Mouse (Mus musculus) midbrain, embryonic 15.5 days (tissue): ENCODE measurements around the gene Cfap45. TPM values are rescaled to one million over a fixed set of nuclear protein-coding genes. Genes with fewer than 3 reads are reported as not detected.

Experiments used
- ATAC-seq: fragments of 200-750 bp; cut with Nextera tagmentation; replicated peaks from 2 replicates; pipeline ENCODE4 v1.8.0; 2017; ENCODE audit warnings: moderate TSS enrichment
- H3K27ac ChIP-seq: fragments of 300-500 bp; sonication (generic); 2 replicates; pipeline ENCODE4 v1.5.1; 2015; ENCODE audit warnings: mild to moderate bottlenecking, inconsistent platforms
- H3K27me3 ChIP-seq: fragments of 300-500 bp; sonication (generic); replicated peaks from 2 replicates; pipeline ENCODE4 v1.6.1; 2015; ENCODE audit warnings: inconsistent platforms
- H3K36me3 ChIP-seq: fragments of 300-500 bp; sonication (generic); replicated peaks from 2 replicates; pipeline ENCODE4 v1.6.1; 2015; ENCODE audit warnings: inconsistent platforms
- H3K4me1 ChIP-seq: fragments of 300-500 bp; sonication (generic); 2 replicates; pipeline ENCODE4 v1.6.1; 2015; ENCODE audit warnings: inconsistent platforms
- H3K4me2 ChIP-seq: fragments of 300-500 bp; sonication (generic); 2 replicates; pipeline ENCODE4 v1.6.1; 2015; ENCODE audit warnings: inconsistent platforms, mild to moderate bottlenecking, moderate library complexity
- H3K4me3 ChIP-seq: fragments of 300-500 bp; sonication (generic); 2 replicates; pipeline ENCODE4 v1.5.1; 2015; ENCODE audit warnings: mild to moderate bottlenecking, inconsistent platforms
- H3K9ac ChIP-seq: fragments of 300-500 bp; sonication (generic); 2 replicates; pipeline ENCODE4 v1.6.1; 2015; ENCODE audit warnings: mild to moderate bottlenecking, inconsistent platforms
- H3K9me3 ChIP-seq: fragments of 300-500 bp; sonication (generic); 2 replicates; pipeline ENCODE4 v1.6.1; 2016; ENCODE audit warnings: inconsistent platforms
- WGBS: fragments of 180-500 bp; shearing (Covaris S2); methylation state at CpG from one replicate; pipeline ENCODE4 v1.1.7; 2015; ENCODE audit warnings: mixed read lengths; 5-methylcytosine and 5-hydroxymethylcytosine counted together
- polyA plus RNA-seq: library from polyadenylated mRNA; unstranded; fragments of >200 nt; fragmentation: Nextera tagmentation; extraction: Ambion mirVana; gene quantifications from 2 replicates; pipeline ENCODE4 v1.2.1, GENCODE M21; 2015

Cfap45 gene
- 3.7 and 4.2 TPM in 2 replicates for polyA plus RNA-seq

DNA sequence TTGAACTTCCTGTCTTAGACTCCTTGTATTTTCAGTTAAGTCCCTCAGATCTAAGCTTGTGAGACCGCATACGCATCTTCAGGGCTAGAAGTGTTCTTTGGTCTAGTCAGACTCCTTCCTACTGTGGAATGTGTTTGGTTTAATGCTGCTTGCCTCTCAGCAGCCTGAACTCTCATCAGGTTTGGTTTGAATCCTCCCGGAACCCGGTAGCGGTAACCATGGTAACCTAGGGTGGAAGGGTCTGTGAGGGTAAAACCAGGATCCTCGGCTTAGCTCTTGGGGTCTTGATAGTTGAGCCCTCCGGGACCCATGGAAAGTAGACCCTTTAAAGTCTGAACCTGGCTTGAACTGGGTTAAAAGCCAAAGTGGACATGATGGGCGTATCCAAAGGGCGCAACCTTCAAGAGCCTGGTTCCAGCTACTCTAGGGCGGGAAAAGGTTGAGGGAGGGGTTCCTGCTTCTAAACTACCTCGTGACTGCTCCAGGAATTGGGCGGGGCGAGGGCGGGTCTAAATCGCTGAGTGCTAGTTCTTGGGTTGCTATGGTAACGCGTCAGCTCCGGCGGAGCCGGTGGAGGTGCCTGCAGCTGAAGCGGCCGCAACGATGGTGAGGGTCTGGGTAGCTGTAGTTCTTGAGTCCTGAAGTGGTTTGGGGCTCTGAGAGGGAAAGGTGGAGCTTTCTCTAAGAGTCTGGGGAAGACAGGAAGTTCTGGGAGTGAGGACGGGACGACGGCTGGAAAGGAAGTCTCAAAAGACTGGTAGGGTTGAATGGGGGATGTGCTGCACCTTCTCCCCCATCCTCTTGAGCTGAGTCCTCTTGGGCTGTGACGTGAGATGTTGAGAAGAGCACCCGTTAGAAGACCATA, at the start of gene Cfap45:
TSS of gene Cfap45 (plus strand) at position 226 of the 865 bp plus-strand sequence.
- Histone ChIP-seq H3K4me3 (peak within 1 kb of the TSS; percentile 41), H3K4me1 (peaks cover 15% of the 10 kb centered on the region), H3K4me2 (peak within 1 kb of the TSS; percentile 78), H3K27ac (peak within 1 kb of the TSS; percentile 56), H3K27me3 (no peaks in the 10 kb centered on the region), H3K9ac (peak within 1 kb of the TSS; percentile 33), H3K36me3 (no peaks in the 10 kb centered on the region), H3K9me3 (no peaks in the 10 kb centered on the region)
- 2% methylated on average over 28 of the region's 28 CpGs for WGBS
- ATAC-seq: peak; percentile 94

DNA sequence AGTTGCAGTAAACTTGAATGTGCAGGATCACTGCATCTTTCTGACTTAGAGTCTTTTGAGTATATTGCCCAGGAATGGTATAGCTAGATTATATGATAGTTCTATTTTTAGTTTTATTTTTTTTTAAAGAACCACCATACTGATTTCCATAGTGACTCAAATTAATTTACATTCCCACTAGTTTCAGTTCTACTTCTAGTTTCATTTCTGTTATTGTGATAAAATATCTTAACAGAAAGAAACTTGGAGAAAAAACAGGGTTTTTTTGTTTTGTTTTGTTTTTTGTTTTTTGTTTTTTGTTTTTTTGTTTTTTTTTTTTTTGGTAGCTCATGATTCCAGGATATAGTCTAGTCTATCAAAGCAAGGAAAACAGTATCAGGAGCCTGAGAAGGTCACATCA, 47.7 kb upstream of the Cfap45 start:
- Histone ChIP-seq H3K9ac (no peak overlapping the region), H3K36me3 (no peaks in the 10 kb centered on the region), H3K4me3 (no peak overlapping the region), H3K27me3 (no peaks in the 10 kb centered on the region; the same call in 1 of the 2 replicates), H3K9me3 (no peaks in the 10 kb centered on the region), H3K4me1 (no peaks in the 10 kb centered on the region), H3K4me2 (no peak overlapping the region), H3K27ac (no peak overlapping the region)
- no peak for ATAC-seq

DNA sequence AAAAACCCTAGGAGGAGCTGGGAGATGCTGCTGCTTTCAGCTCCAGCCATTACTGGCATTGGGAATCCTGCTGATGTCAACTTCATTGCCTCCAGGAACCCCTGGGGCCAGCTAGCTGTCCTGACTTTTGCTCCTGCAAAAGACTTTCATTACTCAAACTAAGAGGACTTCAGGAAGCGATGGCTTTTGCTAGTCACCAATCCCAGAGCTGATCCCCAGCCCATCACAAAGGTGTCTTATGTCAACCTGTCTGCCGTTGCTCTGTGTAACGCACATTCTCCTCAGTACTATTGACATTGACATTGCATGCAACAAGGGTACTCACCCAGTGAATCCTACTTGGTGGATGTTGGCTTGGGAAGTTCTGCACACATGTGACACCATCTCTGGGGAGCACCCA, 46.4 kb upstream of the Cfap45 start:
- Histone ChIP-seq H3K36me3 (no peaks in the 10 kb centered on the region), H3K27me3 (no peaks in the 10 kb centered on the region; the same call in 1 of the 2 replicates), H3K4me2 (no peak overlapping the region), H3K9me3 (no peaks in the 10 kb centered on the region), H3K9ac (no peak overlapping the region), H3K4me3 (no peak overlapping the region), H3K4me1 (no peaks in the 10 kb centered on the region), H3K27ac (no peak overlapping the region)
- WGBS: 81% methylated on average over 3 of the region's 3 CpGs
- ATAC-seq: no peak

DNA sequence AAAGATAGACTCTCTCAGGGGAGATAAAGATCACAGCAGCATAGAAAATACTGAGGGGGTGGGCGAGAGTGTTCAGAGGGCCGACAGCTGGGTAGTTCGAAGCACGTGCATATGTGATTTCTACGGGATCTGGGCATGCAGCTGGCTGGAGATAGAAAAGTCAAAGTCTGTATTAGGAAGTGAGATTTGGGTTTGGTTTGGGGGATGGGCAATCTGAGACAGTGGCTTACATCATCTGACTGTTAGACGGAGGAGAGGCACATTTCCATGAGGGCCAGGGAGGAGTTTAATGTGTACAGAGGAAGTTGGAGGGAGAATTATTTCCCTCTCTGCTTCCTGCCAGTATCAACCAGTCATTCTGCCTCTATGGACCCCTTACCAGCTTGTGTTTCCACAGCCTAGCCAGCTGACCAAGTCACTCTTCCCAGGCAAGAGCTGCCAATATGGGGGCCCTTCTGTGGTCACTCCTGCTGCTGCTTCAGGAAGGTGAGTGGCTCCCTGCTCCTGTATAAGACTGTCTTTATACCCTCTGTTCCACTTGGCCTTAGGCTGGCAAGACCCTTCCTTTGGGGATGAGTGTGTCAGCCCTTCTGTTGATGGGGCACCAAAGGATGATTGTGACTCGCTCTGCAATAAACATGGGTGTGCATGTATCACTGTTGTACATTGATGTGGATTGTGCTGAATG, 45.4 kb upstream of the Cfap45 start, which contains the start of gene Slamf9:
TSS of gene Slamf9 (plus strand) at position 305 of the 688 bp plus-strand sequence.
- Histone ChIP-seq H3K9me3 (no peaks in the 10 kb centered on the region), H3K27me3 (no peaks in the 10 kb centered on the region; the same call in 1 of the 2 replicates), H3K36me3 (no peaks in the 10 kb centered on the region), H3K4me3 (no peak within 1 kb of the TSS), H3K4me2 (no peak within 1 kb of the TSS), H3K9ac (no peak within 1 kb of the TSS), H3K27ac (no peak within 1 kb of the TSS), H3K4me1 (no peaks in the 10 kb centered on the region)
- 70% methylated on average over 7 of the region's 7 CpGs for WGBS
- no peak for ATAC-seq

DNA sequence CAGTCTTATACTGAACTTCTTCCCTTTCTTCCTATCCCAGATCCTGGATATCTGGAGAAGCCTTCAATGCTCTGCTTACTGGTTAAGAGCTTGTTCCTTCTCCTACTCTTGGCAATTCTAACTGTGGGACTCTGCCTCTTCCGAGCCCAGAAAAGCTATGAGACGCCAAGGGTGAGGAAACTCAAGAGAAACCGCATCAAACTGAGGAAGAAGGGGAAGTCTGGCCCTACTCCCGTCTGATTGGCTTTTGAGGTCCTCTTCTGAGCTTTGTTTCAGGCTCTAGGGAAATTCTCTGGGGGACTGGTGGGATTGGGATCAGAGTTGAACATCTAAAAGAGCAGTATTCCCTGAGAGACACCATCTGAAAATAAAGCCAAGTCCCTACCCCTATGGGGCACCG, 42.6 kb upstream of the Cfap45 start:
- Histone ChIP-seq H3K4me2 (no peak overlapping the region), H3K4me3 (no peak overlapping the region), H3K36me3 (no peaks in the 10 kb centered on the region), H3K27me3 (peaks cover 4% of the 10 kb centered on the region; the same call in 1 of the 2 replicates), H3K9ac (no peak overlapping the region), H3K4me1 (peaks cover 9% of the 10 kb centered on the region), H3K9me3 (no peaks in the 10 kb centered on the region), H3K27ac (no peak overlapping the region)
- no peak for ATAC-seq
- 86% methylated on average over 5 of the region's 5 CpGs for WGBS

DNA sequence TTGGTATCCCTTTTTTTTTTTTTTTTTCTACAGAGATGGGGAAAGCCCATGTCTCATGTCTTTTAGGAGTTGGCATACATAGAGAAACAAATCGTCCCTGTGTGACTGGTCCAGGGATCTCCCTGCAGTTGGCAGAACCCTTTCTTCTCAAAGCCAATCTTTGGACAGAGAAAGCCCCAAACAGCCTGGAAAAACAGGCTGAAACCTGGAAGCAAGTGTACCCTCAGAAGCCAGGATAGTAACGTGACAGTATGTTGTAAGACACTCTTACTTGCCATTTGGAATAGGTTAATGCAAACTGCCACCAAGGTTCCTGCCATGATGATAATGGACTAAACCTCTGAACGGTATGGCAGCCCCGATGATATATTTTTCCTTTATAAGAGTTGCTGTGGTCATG, 40.2 kb upstream of the Cfap45 start:
- 0 out of 2 replicates have a peak, but pooled peaks cover 4% of the 10 kb centered on the region for H3K27me3 ChIP-seq
- no peak overlapping the region for H3K4me3 ChIP-seq
- 92% methylated on average over 4 of the region's 4 CpGs for WGBS
- no peaks in the 10 kb centered on the region for H3K36me3 ChIP-seq
- no peak overlapping the region for H3K27ac ChIP-seq
- H3K9ac ChIP-seq: no peak overlapping the region
- peaks cover 32% of the 10 kb centered on the region for H3K4me1 ChIP-seq
- ATAC-seq: no peak
- H3K9me3 ChIP-seq: no peaks in the 10 kb centered on the region
- no peak overlapping the region for H3K4me2 ChIP-seq

DNA sequence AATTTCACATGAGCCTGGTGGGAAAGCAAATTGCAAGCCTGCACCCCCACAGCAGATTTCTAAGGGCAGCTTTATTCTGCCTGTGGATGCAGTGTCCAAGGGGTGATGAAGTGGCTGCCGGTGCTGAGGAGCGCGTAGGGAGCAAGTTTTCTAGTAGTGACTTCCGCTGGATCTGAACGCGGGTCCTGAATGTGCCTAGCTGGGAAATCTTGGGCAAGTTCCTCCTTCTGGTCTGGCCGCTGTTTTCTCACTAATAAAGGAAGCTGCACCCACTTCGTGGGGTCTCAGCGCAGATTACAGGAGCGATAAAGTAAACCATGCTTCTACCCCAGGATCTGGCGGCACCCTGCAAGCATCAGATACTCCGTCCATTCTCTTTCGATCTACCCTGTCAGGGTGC, 39.5 kb upstream of the Cfap45 start:
- 0 out of 2 replicates have a peak, but pooled peaks cover 4% of the 10 kb centered on the region for H3K27me3 ChIP-seq
- no peaks in the 10 kb centered on the region for H3K9me3 ChIP-seq
- no peaks in the 10 kb centered on the region for H3K36me3 ChIP-seq
- peak overlapping the region; percentile 33; the same call in 1 of the 2 replicates for H3K9ac ChIP-seq
- H3K4me2 ChIP-seq: peak overlapping the region; percentile 76
- H3K4me3 ChIP-seq: peak overlapping the region; percentile 67
- peaks cover 39% of the 10 kb centered on the region for H3K4me1 ChIP-seq
- H3K27ac ChIP-seq: no peak overlapping the region
- WGBS: 20% methylated on average over 13 of the region's 13 CpGs
- no peak for ATAC-seq

DNA sequence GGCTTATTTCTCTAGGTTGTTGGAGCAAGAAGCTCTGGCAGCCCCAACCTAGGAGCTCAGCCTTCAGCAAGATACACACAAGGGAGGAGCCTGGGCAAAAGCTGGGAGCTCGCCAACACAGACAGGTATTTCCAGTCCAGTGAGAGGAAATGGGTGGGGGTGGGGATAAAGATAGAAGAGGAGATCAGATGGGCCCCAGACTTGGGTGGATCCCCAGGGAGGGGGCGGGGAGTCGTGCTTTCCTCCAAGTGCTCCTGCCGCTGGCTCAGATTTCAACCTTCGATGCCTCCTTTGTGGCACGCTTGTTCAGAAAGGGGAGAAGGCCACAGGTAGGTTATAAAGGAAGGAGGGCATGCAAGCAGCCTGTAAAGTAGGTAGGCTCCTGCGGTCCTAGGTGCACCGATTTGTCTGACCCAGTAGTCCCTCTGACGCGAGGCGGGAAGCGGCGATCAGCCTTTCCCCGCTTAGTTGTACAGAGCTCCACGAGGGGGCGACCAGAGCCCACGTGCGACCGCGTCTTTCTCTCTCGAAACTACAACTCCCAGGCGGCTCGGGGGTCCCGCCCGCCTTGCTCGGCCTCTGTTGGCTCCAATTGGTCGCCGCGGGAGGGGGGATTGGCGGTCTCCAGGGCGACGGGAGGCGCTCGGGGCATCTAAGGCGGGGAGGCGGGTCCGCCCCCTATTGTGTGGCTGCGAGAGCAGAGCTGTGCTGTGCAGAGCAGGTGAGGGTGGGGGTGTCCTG, 38.9 kb upstream of the Cfap45 start, which contains the start of gene Igsf9:
TSS of gene Igsf9 (plus strand) at position 249 of the 741 bp plus-strand sequence.
- Histone ChIP-seq H3K9me3 (no peaks in the 10 kb centered on the region), H3K9ac (peak within 1 kb of the TSS; percentile 65), H3K27ac (peak within 1 kb of the TSS; percentile 72), H3K4me1 (peaks cover 45% of the 10 kb centered on the region), H3K36me3 (no peaks in the 10 kb centered on the region), H3K27me3 (0 out of 2 replicates have a peak, but pooled peaks cover 4% of the 10 kb centered on the region), H3K4me3 (peak within 1 kb of the TSS; percentile 67), H3K4me2 (peak within 1 kb of the TSS; percentile 76)
- ATAC-seq: peak; percentile 93
- WGBS: under 1% methylated on average over 38 of the region's 38 CpGs

DNA sequence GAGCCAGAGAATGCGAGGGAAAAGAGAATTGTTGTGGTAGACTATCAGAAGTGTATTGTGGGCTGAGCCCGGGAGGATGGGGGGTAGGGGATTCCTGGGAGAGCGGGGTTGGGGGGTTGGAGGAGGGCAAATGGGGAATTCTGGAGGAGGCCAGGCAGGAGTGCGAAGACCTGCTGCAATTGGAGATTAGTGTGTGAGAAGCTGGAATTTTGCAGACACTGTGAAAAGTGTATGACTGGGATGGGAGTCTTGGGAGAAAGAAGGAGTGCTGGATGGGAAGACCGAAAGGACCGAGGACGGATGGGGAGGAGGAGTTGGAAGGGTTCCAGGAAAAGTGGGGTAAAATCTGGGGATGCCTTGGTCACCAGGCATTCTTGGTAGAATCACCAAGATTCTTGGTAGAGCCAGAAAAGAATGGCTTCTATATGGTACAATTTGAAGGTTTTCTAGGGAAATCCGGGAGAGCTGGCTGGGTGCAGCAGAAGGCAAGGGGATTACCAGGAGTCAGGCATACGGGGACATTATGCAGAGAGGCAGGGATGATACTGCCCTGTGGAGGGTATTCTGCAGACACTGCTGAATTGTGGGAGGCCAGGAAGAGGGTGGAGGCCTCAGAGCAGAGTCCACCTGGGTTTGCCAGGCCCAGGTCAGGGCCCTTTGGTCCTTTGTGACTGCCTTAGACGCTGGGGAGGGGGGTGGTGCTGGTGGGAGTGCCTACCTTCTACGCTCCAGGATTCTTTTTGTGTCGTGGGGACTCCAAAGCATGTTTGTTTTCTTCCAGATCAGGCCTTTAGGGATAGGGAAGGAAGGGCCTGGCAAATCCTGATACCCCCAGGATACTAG, 37.9 kb upstream of the Cfap45 start:
- H3K27ac ChIP-seq: peak overlapping the region; percentile 72
- peaks cover 56% of the 10 kb centered on the region for H3K4me1 ChIP-seq
- 1% methylated on average over 12 of the region's 12 CpGs for WGBS
- H3K4me3 ChIP-seq: peak overlapping the region; percentile 67
- no peaks in the 10 kb centered on the region for H3K36me3 ChIP-seq
- peak overlapping the region; percentile 65 for H3K9ac ChIP-seq
- peak; percentile 8 for ATAC-seq
- H3K9me3 ChIP-seq: no peaks in the 10 kb centered on the region
- H3K4me2 ChIP-seq: peak overlapping the region; percentile 76
- 0 out of 2 replicates have a peak, but pooled peaks cover 4% of the 10 kb centered on the region for H3K27me3 ChIP-seq

DNA sequence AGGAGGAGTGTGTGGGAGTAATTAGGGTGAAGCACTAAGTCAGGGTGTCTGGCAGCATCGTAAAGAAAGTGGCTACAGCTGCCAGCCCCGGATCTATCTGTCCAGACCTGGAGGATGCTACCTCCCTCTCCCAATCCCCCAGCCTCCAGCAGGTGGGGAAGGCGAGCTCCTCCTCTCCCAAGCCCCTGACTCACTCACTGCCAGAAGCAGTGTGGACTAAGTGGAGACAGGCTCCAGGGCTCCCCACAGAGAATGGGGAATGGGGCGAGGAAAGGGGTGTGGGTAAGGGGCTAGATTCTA, 37.3 kb upstream of the Cfap45 start:
- Histone ChIP-seq H3K9ac (peak overlapping the region; percentile 65), H3K36me3 (no peaks in the 10 kb centered on the region), H3K4me3 (peak overlapping the region; percentile 67), H3K4me2 (peak overlapping the region; percentile 76), H3K27ac (peak overlapping the region; percentile 72), H3K9me3 (no peaks in the 10 kb centered on the region), H3K27me3 (0 out of 2 replicates have a peak, but pooled peaks cover 4% of the 10 kb centered on the region), H3K4me1 (peaks cover 60% of the 10 kb centered on the region)
- peak; percentile 9; the same call in 1 of the 2 replicates for ATAC-seq
- 12% methylated on average over 4 of the region's 4 CpGs for WGBS

DNA sequence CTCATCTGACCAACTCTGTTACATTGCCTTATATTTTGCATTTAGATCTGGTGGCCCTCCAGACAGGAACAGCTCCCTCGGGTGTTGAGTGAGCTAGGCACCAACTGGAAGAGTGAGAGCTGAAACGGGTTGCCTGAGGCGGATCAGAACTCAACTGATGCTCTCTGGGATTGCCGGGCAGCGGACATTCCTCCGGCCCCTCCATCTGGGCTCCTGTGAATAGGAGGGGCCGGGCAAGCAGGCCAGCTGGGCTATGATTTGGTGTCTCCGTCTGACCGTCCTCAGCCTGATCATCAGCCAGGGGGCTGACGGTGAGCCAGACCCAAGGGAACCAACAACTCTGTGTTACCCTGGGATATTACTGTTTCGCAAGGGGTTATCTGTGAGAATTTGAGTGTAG, 36.4 kb upstream of the Cfap45 start:
- Histone ChIP-seq H3K9ac (peak overlapping the region; percentile 65), H3K27me3 (0 out of 2 replicates have a peak, but pooled peaks cover 4% of the 10 kb centered on the region), H3K4me3 (peak overlapping the region; percentile 67), H3K36me3 (no peaks in the 10 kb centered on the region), H3K4me2 (peak overlapping the region; percentile 76), H3K4me1 (peaks cover 60% of the 10 kb centered on the region), H3K27ac (no peak overlapping the region), H3K9me3 (no peaks in the 10 kb centered on the region)
- WGBS: 21% methylated on average over 11 of the region's 11 CpGs
- ATAC-seq: no peak
